Mouse (Mus musculus): ENCODE data around the gene Sgsm3. TPM values are rescaled to one million over a fixed set of nuclear protein-coding genes. Genes with fewer than 3 reads are reported as not detected.
A peak's percentile ranks its signal among the peaks of the same experiment; 100 is the strongest.

Sgsm3 gene
- polyA plus RNA-seq, 2 experiments: 7.5 to 8.5 TPM

- no peaks in the 10 kb centered on the region; the same call in 1 of the 2 replicates for H3K27me3 ChIP-seq (ENCODE audit: control insufficient read depth, insufficient read depth, low read length)
- DNase-seq (ENCODE audit: low read depth in 3 of 3, low spot score in 3 of 3): no peak
- H3K36me3 ChIP-seq (replicated peaks; ENCODE audit: control insufficient read depth, insufficient read depth, low read depth): no peaks in the 10 kb centered on the region
- TF ChIP-seq EP300 (IDR thresholded peaks at IDR 0.05; ENCODE audit: low read depth) (no peak), CTCF (IDR thresholded peaks at IDR 0.05; ENCODE audit: low read depth) (no peak)
- H3K4me3 ChIP-seq (ENCODE audit: insufficient read depth in 1 of 2, low read depth in 2 of 2, low read length in 2 of 2): peak overlapping the region; percentile 33 to 39
- no peak for ATAC-seq (ENCODE audit: insufficient read depth)
- no peak overlapping the region for H3K27ac ChIP-seq
- peak overlapping the region; percentile 24; the same call in 1 of the 2 replicates for H3K4me2 ChIP-seq (ENCODE audit: low read depth)
- H3K9me3 ChIP-seq (ENCODE audit: control insufficient read depth, low read length): no peaks in the 10 kb centered on the region
- H3K9ac ChIP-seq (replicated peaks): no peak overlapping the region
- WGBS (ENCODE audit: insufficient replicate concordance): 32% methylated on average over 9 of the region's 9 CpGs
- peaks cover 0 to 7% of the 10 kb centered on the region in 2 experiments; a peak in 3 of 4 replicates for H3K4me1 ChIP-seq (replicated peaks; ENCODE audit: control insufficient read depth in 2 of 2, insufficient read depth in 2 of 2, low read length in 1 of 2)
Observed at GRCm38 (mm10) chr15:81044446-81044845, 66.9 kb downstream of the Sgsm3 start.

- Histone ChIP-seq H3K9me3 (ENCODE audit: control insufficient read depth, low read length) (no peaks in the 10 kb centered on the region), H3K27me3 (ENCODE audit: control insufficient read depth, insufficient read depth, low read length) (no peaks in the 10 kb centered on the region; the same call in 1 of the 2 replicates), H3K4me1 (replicated peaks; ENCODE audit: control insufficient read depth in 2 of 2, insufficient read depth in 2 of 2, low read length in 1 of 2) (peaks cover 0 to 9% of the 10 kb centered on the region in 2 experiments; a peak in 3 of 4 replicates), H3K27ac (no peak overlapping the region), H3K4me3 (ENCODE audit: insufficient read depth in 1 of 2, low read depth in 2 of 2, low read length in 2 of 2) (peak overlapping the region; percentile 33 to 39), H3K9ac (replicated peaks) (no peak overlapping the region), H3K36me3 (replicated peaks; ENCODE audit: control insufficient read depth, insufficient read depth, low read depth) (no peaks in the 10 kb centered on the region), H3K4me2 (ENCODE audit: low read depth) (peak overlapping the region; percentile 24; the same call in 1 of the 2 replicates)
- ATAC-seq (ENCODE audit: insufficient read depth) (no peak), DNase-seq (ENCODE audit: low read depth in 3 of 3, low spot score in 3 of 3) (no peak)
- WGBS (ENCODE audit: insufficient replicate concordance): 14% methylated on average over 4 of the region's 4 CpGs
- TF ChIP-seq CTCF (IDR thresholded peaks at IDR 0.05; ENCODE audit: low read depth) (no peak), EP300 (IDR thresholded peaks at IDR 0.05; ENCODE audit: low read depth) (no peak)
Observed at GRCm38 (mm10) chr15:81045336-81045735, 67.8 kb downstream of the Sgsm3 start.

DNA sequence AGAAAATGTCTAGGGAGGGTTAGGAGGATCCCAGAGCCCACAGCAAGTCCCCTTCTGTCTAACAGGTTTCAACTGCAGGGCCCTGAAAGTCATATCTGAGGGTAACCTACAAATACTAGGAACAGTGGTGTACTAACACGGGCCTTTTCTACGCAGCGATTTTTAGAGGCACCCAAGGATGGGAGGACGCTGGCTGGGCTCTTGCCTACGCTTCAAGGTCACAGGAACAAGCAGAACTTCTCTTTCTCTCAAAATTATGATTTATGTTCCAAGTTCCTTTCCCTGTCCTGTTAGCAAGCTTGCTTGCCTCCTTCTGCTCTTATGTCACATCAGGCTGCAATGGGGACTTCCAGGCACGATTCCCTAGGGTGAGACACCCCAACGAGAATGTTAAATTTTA is 68.5 kb downstream of the Sgsm3 start:
- Histone ChIP-seq H3K36me3 (replicated peaks; ENCODE audit: control insufficient read depth, insufficient read depth, low read depth) (no peaks in the 10 kb centered on the region), H3K27ac (no peak overlapping the region), H3K9ac (replicated peaks) (no peak overlapping the region), H3K4me3 (ENCODE audit: insufficient read depth in 1 of 2, low read depth in 2 of 2, low read length in 2 of 2) (no peak overlapping the region), H3K4me2 (ENCODE audit: low read depth) (no peak overlapping the region), H3K27me3 (ENCODE audit: control insufficient read depth, insufficient read depth, low read length) (no peaks in the 10 kb centered on the region; the same call in 1 of the 2 replicates), H3K9me3 (ENCODE audit: control insufficient read depth, low read length) (no peaks in the 10 kb centered on the region), H3K4me1 (replicated peaks; ENCODE audit: control insufficient read depth in 2 of 2, insufficient read depth in 2 of 2, low read length in 1 of 2) (peaks cover 0 to 10% of the 10 kb centered on the region in 2 experiments; a peak in 3 of 4 replicates)
- no peak for DNase-seq (ENCODE audit: low read depth in 3 of 3, low spot score in 3 of 3)
- 23% methylated on average over 7 of the region's 7 CpGs for whole genome bisulfite sequencing (ENCODE audit: insufficient replicate concordance)
- no peak for ATAC-seq (ENCODE audit: insufficient read depth)
- TF ChIP-seq CTCF (IDR thresholded peaks at IDR 0.05; ENCODE audit: low read depth) (no peak), EP300 (IDR thresholded peaks at IDR 0.05; ENCODE audit: low read depth) (no peak)

DNA sequence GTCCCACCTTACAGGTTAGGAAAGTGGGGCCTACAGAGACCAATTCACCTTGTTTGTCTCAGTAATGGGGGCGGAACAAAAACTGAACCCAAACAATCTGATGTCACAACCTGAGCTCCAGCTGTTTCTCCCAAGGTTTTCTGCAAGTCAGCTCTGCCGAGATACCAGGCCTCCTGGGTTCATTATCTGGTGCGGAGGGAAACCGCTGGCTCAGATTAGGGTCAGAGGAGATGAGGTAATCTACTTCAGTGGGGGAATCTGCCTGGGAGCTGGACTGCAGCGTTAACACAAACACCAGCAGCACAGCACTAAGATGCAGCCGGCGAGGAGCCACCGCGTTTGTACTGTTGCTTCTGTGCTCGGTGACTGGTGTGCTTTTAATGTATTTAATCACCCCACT is 69.9 kb downstream of the Sgsm3 start:
- Histone ChIP-seq H3K4me1 (replicated peaks; ENCODE audit: control insufficient read depth in 2 of 2, insufficient read depth in 2 of 2, low read length in 1 of 2) (peaks cover 0 to 10% of the 10 kb centered on the region in 2 experiments; a peak in 3 of 4 replicates), H3K4me3 (ENCODE audit: insufficient read depth in 1 of 2, low read depth in 2 of 2, low read length in 2 of 2) (no peak overlapping the region), H3K27ac (no peak overlapping the region), H3K9ac (replicated peaks) (no peak overlapping the region), H3K36me3 (replicated peaks; ENCODE audit: control insufficient read depth, insufficient read depth, low read depth) (no peaks in the 10 kb centered on the region), H3K9me3 (ENCODE audit: control insufficient read depth, low read length) (no peaks in the 10 kb centered on the region), H3K4me2 (ENCODE audit: low read depth) (no peak overlapping the region), H3K27me3 (ENCODE audit: control insufficient read depth, insufficient read depth, low read length) (no peaks in the 10 kb centered on the region; the same call in 1 of the 2 replicates)
- 9% methylated on average over 10 of the region's 10 CpGs for WGBS (ENCODE audit: insufficient replicate concordance)
- TF ChIP-seq EP300 (IDR thresholded peaks at IDR 0.05; ENCODE audit: low read depth): peak; percentile 79
- TF ChIP-seq CTCF (IDR thresholded peaks at IDR 0.05; ENCODE audit: low read depth): no peak
- ATAC-seq (ENCODE audit: insufficient read depth): peak; percentile 75
- peak; percentile 51 to 54 (median 52) for DNase-seq (ENCODE audit: low read depth in 3 of 3, low spot score in 3 of 3)

GRCm38 (mm10) chr15:81049401-81050053 is 72.0 kb downstream of the Sgsm3 start:
- Histone ChIP-seq H3K4me1 (replicated peaks; ENCODE audit: control insufficient read depth in 2 of 2, insufficient read depth in 2 of 2, low read length in 1 of 2) (peaks cover 0 to 10% of the 10 kb centered on the region in 2 experiments; a peak in 3 of 4 replicates), H3K4me2 (ENCODE audit: low read depth) (no peak overlapping the region), H3K9me3 (ENCODE audit: control insufficient read depth, low read length) (no peaks in the 10 kb centered on the region), H3K27me3 (ENCODE audit: control insufficient read depth, insufficient read depth, low read length) (no peaks in the 10 kb centered on the region; the same call in 1 of the 2 replicates), H3K27ac (no peak overlapping the region), H3K4me3 (ENCODE audit: insufficient read depth in 1 of 2, low read depth in 2 of 2, low read length in 2 of 2) (no peak overlapping the region), H3K36me3 (replicated peaks; ENCODE audit: control insufficient read depth, insufficient read depth, low read depth) (no peaks in the 10 kb centered on the region), H3K9ac (replicated peaks) (no peak overlapping the region)
- TF ChIP-seq CTCF (IDR thresholded peaks at IDR 0.05; ENCODE audit: low read depth) (peak; percentile 65), EP300 (IDR thresholded peaks at IDR 0.05; ENCODE audit: low read depth) (no peak)
- no peak for ATAC-seq (ENCODE audit: insufficient read depth)
- WGBS (ENCODE audit: insufficient replicate concordance): 45% methylated on average over 6 of the region's 6 CpGs
- DNase-seq (ENCODE audit: low read depth in 3 of 3, low spot score in 3 of 3): no peak

All from liver, embryonic 14.5 days (tissue).